Mouse (Mus musculus) MN1 (cell line): ENCODE measurements at regions not wholly inside any gene's neighbourhood (a gene's known extent, or its start where the extent isn't known, plus 50 kb on each side); places are given as distances from the start of the nearest gene placed in this dataset.
A peak's percentile ranks its signal among the peaks of the same experiment; 100 is the strongest.

Source experiments
- DNase-seq: peaks from one replicate; pipeline ENCODE4 v3.0.0-alpha.2; 2016; ENCODE audit warnings: low spot score

DNA sequence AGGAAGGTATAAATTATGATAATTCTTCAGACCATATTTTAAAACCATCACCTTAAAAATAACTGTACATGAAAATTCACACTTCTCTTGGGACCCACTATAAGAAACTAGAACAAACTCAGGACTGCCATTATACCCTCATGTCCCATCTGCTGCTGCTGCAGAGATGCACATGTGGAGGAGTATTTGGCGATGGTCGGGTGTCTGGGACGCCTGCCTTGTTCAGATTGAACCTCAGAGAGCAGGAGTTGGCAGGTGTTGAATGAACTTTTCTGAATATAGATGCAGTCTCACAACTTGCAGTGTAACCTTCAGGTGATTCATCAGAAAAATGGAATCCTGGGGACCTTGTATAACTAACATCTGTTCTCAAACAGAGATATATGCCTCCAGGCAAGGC lies 1338.0 kb downstream of the Slc22a22 start:
- no peak for DNase-seq

DNA sequence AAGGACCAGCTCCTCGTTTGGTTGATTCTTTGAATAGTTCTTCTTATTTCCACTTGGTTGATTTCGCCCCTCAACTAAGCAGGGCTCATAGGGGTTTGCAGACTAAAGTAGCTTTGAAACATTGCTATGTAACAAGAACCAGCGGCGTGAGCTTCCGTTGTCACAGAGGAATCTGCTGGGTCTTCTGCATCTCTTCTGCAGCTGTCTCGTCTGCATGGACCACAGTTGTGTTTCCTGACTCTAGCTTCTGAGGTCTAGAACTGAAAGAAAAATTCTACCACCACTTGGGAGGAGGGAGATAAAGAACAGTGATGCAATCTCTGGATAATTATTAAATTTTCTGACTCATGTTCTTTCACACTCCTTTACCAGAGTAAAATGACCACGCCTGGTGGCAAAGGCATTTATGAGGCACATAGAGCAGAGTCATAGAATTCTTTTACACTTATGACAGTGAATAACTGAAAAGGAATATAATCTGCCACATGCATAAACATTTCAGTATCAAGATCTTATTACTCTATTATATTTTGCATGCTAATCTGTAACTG lies 1340.9 kb downstream of the Slc22a22 start:
- no peak for DNase-seq

DNA sequence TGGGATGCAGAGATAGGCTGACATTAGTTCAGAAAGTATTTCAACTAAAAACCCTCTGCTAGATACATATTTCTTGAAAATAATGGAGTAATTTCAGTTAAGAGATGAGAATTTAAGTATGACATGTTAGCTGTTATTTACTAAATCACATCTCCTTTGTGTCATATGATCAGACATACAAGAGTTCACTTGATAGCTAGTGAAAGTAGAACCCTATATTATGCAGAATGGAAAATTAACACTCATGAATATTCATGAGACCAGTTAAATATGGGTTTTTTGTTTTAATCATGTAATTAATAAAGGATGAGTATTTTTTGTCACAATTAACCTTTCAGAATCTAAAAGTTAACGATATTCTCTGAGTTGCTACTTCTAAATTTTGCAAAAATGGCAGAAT lies 1349.4 kb downstream of the Slc22a22 start:
- DNase-seq = no peak

DNA sequence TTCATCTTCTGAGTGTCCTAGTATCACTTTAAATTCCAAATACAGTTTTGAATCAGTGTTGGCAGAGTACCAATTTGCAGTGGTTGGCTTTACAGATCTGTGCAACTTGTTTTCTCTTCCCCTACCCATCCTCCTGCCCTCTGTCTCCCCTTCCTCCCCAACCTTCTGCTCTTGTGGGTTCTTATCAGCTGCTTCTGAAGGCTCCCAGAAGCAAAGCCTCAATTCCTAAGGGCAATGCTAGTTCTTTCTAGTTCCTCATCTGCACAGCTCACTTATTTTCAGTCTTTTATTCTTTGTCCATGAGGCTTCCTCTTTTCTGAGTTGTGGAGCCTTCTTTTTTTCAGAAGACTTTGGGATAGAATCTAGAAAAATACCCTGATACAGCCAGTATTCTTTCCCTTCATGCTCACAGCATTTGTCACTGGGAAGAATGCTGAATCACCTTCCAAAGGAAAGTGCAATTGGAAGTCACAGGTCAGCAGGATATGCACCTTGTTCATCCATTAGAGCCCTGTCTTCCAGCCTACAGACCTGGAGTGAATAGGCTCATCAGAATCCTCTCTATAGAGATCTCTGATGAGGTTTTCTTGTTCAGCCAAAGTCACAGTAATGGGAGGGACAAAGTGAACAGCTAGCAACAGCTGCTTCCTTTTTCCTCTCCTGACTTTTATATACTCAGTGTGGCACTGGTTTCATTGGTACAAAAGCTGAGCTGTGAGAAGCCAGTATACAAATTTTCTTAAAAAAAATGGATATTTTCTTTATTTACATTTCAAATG lies 1357.9 kb downstream of the Slc22a22 start:
- no peak for DNase-seq

DNA sequence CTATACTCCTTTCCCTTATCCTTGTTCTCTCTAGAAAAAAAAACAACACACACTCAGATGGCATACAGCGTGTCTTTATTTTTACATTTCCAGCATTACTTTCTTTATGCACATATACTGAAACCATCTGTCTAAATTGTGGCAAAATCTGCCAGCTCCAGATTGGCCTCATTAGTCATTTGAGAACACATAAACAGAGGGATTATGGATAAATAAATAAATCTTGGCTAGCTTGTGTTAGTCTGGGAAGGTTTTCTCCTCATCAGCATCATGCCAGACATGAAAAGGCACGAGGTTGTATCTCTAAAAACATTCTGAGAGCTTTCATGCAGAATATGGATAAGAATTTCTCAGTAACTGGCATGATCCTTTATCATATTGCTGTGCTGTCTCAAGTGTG lies 1369.1 kb downstream of the Slc22a22 start:
- DNase-seq = no peak

DNA sequence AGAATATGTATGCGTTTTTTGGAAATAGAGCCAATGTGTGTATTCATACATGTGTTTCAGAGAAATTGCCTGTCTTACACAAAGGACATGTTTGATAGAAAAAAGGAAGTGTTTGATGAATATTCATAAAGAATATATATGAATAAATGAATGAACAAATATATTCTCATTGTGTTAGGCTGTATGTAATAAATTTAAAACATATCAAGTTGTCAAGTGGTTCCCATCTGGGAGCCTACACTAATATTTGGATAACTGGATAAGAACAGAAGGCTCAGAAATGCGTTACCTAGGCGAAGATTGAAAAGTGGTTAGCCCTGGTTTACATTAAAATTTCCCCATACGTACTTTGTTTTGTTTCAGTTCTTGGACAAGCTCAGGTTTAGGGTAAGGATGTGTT lies 1369.7 kb downstream of the Slc22a22 start:
- no peak for DNase-seq

DNA sequence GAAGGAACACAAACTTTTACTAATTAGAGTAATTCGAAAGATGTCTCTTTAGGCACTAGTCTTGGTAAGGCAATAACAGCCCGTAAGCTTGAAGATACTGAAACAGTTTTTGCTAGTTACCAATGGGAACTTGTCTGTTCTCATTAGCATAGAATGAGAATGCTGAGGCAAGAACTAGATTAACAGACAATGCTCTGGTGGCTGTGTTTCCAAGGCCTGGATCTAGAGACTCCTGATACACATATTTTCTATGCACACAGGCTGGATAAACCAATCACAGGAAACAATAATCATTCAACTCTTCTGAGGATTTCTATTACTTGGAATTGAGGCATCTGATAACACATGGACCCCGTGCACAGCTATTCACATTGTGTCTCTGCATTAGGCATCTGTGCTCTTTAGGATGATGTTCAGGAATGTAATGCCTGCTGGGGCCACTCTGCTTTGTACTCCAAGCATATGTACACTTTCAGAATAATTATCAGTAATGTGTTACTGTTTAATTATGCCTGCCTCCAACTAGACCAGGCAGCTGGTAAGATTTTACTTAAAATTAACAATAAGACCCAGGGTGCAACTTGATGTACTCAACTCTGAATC lies 1377.2 kb downstream of the Slc22a22 start:
- no peak for DNase-seq

DNA sequence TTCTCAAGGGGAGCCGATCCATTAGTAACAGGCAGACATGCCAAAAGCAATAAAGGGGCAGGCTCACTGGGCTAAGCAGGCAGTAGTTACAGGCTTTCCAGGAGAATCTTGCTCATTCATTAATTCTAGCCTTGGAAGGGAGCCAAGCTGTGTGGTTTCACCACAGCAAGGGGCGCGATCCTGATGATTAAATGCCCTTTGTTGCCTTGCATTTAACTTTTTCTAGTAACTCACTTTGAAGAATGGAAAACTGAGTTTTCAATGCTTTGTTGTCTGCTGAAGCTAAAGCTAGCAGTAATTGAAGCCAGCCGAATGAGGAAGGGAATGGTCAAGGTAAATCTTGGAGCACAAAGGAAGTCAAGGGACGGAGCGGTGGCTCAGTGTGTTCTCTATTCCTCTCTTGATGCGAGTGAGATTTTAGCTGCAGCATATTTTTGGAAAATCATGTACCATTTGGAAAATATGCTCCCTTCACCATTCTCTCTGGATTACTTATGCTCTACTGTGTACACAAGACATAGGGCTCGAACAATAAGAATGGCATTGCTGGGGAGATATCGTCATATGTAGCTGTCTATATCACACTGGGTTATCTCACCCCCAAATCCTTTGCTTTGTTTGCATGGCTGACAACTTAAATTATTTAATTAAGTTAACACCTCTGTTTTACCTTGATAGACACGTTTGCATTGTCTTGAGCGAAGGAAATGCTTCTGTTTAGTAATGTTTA lies 1399.4 kb downstream of the Slc22a22 start:
- no peak for DNase-seq

DNA sequence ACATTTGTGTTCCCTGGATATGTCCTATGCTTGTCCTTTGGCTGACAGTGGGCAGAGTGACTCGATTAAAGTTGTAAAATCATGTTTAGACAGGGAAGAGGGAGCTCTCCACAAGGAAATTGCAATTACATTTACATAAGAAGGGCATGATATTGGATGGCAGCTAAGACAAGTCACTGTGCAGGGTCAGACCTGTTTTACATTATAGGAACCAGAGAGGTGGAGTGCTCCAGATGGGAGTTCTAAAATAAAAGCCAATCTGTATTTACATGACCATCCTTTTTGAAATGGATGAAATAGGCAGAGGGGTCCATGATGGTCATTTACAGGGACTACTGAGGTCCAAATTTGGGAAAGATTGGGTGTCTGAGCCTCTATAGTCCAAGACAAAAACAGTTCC lies 1400.3 kb downstream of the Slc22a22 start:
- no peak for DNase-seq

DNA sequence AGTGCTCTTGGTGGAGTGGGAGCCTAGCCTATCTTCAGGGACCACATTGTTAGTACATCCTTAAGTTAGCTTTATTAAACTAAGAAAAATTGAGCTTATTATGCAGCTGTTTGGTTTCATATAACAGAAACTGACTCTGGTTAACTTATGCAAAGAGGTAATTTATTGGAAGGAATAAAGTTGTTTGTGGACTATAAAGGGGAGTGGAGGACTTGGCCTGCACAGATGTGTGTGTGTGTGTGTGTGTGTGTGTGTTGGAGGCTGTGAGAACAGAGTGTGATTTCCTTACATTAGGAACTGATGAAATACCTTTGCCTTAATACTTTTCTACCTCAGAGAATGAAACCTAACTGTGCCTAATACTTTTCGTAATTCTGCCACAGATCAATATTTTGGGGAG lies 1400.7 kb downstream of the Slc22a22 start:
- DNase-seq = no peak

DNA sequence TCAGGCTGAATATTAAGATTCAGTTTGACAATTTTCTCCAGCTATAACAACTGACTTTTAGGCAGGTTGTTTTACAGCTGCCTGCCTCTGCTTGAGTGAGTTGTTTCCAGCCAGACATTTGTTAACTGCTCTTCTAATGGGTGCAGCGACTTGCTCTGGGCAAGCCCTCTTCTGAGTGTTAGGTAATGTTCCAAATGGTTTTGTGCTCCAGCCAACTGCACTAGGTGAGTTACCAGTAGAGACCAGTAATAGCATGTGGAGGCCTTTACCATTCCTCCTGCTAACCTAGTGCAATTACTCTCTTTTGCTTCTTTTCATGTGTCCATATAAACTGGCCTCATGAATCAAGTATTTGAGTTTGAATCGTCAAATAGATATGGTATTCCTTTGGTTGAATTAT lies 1407.9 kb downstream of the Slc22a22 start:
- DNase-seq = no peak

DNA sequence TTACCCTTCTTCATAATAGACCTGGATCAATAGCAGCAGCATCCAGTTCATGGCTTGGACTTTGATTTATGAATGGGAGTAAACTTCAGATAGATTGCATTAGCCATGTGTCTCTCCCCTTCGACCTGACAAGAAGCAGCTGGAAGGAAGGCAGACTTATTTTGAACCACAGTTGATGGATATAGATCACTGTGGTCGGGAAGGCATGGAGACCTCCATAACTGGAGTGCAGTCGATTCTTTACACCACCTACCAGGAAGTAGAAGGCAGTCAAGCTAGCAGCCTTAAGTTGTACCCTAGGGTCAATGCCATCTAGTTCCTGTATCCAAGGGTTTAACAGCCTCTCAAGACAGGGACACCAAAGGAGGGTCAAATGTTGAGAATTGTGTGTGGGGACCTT lies 1410.2 kb downstream of the Slc22a22 start:
- no peak for DNase-seq

DNA sequence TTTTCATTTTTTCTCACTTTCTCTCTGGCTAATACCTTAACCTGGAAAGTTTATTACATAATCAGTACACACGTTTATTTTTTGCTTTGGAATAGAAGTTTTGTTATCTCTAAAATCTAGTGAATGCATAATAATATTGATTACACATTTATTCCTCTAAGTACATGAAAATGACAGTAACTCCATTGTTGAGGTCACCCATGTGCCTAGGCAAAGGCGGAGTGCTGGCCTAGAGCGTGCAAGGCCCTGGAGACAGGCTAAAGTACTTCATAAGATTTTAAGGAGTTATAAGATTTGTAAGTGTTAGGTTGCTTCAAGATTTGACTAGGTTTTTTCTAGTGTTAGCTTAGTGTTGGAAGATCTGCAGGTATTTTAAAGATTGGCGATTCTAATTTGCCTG lies 1410.9 kb downstream of the Slc22a22 start:
- DNase-seq = no peak

DNA sequence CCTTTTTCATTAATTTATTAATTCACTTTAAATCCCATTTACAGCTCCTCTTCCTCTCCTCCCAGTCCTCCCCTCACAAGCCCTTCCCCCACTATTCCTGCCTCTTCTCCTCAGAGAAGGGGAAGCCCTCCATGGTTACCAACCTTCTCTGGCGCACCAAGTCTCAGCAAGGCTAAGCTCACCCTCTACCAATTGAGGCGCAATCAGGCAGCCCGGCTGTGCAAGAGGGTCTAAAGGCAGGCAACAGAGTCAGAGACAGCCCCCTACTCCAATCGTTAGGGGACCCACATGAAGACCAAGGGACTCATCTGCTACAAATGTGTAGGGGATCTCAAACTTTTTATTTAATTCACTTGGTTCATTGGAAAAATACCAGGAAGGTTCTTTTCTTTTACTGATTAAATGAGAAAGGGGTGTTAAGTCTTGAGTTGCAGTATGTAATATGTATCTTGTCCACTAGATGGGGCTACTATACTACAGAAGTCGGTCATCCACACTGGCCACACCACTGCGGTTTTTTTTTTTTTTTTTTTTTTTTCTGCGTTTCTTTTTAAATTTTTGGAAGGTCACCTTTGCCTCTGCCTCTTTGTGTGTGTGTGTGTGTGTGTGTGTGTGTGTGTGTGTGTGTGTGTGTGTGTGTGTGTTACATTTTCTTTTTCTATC lies 1411.4 kb downstream of the Slc22a22 start:
- peak; percentile 67 for DNase-seq

DNA sequence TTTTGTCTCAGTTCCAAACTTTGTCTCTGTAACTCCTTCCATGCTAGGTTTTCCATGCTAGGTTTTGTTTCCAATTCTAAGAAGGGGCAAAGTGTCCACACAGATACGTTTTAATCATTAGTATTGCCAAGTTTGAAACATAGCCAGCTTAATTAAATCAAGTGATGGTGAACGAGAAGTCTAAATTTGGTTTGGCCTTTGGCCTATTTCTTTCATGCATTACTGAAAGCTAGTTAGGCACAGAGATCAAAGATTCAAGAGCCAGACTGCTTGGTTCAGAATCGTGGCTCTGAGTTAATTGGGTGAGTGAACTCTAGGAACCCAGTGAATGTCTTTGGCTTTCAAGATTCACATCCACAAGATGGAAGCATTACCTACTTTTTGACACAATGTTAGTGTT lies 1414.8 kb downstream of the Slc22a22 start:
- DNase-seq = no peak

DNA sequence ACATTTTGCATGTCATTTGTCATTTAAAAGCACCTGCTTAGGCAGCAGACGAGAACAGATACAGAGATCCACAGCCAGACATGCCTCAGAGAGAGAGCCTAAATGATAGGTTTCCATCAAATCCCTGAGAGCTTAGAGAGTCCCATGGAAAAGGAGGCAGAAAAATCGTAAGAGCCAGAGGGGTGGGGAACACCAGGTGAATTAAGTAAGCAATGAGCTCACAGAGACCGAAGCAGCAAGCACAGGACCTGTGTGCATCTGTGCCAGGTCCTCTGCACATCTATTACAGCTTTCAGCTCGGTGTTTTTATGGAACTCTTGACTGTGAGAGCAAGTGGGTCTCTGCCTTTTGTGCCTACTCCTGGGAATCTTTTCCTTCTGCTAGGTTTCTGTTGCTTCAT lies 1416.1 kb downstream of the Slc22a22 start:
- DNase-seq = no peak

DNA sequence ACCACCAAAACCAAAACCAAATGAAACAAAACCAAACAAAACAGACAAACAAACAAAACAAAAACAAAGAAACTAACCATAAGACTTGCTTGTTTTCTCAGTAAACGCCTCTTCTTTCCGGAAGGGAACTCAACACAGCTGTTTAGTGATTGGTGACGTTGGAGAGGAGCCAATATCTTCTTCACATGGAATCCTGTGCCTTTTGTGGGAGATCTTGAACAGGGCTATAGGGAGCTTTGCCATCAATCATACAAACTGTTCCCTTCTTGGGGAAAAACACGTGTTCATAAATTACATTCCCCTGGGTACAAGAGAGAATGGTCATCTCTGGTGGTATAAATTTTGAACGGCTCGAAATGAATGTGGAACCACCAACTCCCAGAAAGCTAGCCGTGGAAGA lies 1426.7 kb downstream of the Slc22a22 start:
- no peak for DNase-seq

DNA sequence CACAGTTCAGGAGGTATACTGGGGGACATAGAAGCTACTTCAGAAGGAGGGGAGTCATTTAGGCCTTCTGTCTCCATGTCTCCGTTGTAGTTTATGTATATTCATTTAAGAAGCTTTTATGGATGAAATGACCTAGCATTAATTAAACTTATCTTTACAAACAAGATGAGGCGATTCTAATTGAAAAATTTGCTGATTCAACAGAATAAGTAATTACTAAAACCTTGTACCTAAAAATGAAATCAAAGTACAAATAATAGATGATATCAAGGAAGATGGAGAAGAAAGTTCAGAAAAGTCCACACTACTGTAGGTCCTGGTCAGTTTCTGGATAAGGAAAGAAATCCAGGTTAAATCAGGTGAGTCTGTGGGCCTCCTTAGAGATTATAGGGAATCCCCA lies 1429.6 kb downstream of the Slc22a22 start:
- DNase-seq = no peak

DNA sequence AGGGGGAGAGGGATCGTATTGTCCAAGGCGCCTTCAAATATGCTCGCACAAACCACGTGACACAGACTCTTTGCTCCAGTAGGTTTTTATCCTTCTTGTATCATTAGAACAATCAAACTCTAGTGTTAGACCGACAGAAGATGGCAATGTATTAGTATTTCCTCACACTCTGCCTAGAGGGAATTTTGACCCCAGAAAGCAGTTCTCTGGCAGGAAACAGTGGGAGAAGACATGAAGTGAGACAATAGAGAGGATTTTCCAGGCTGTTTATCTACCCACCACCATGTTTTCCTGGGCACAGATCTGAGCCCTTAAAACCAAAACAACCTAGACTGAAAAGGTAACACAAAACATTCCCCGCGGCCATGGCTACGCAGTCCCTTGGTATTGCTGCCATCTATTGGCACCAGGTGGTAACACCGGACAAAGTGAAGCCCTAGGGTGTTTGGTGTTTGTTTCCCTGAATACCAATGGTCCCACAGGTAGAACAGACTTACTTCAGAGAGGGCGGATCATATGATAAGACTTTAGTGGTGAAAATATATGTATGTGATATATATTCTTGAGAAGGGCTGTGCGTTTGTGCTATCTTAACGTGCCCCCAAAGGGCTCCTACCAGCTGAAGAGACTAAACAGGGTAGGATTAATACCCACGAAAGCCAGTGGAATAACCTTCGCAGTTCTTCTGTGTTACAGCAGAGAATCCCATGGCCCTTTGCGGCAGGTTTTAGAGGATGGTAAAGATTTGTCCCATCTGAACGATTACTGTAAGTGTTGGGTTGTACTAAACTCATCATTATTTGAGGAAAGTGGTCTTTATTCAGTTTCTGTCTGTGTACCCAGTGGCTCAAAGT lies 1430.5 kb downstream of the Slc22a22 start:
- peak; percentile 45 for DNase-seq

DNA sequence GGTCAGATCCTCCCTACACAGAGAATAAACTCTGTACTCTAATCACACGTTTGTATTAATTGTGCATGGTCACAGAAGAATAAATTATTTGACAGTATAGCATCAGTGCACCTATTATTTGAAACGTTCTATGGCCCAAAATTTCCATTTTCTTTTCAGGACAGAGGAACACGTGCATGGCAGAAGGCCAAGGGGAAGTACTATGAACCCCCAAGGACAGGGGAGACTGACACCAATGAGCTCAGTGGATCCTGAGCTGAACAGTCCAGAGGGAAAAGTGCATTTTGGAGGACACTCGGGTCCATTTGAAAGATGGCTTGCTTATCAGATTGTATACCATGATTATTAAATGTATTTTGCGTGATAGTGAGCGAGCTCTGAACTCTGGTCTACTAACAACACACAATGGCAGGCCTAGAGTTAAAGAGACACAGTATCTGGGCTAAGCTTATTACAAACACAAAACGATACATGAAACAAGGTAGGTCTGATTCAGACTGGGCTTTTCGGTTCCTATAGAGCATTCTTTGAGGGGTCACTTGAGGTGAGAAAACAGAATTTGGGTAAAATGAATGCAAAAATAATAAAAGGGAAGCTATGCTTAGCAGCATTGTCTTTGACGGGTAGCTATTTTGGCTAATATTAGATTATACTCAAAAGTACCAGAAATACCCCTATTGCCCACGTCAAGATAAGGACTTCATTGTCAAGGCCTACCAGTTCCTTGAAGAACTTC lies 1431.7 kb downstream of the Slc22a22 start:
- DNase-seq = no peak

DNA sequence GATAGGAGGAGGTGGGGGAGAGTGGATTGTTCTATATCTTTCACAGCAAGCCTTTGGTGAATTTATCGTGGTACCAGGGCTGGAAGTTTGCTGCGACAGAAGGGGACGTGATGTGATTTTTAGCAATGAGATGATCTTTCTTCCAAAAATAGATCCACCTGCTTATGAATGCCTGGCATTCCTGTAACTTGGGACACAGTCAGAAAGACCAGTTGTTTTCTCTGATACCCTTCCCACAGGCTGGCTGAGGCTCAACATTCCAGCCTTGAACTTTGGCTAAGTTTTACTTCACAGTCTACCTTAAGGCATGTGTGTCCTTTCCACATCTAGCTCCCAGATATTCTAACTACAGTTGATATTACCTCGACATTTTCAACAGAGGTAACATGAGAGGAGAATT lies 1434.1 kb downstream of the Slc22a22 start:
- no peak for DNase-seq
